Mouse (Mus musculus): ENCODE measurements around the gene Akap6.
"Not testable (repeated sequence)": the region's sequence is repeated elsewhere in the genome, so short reads cannot be mapped to it uniquely, and the experiment has no call there.

Gene Akap6

GRCm38 (mm10) chr12:52711857-52712640 lies 12.9 kb downstream of the Akap6 start:
- no peak for DNase-seq

DNA sequence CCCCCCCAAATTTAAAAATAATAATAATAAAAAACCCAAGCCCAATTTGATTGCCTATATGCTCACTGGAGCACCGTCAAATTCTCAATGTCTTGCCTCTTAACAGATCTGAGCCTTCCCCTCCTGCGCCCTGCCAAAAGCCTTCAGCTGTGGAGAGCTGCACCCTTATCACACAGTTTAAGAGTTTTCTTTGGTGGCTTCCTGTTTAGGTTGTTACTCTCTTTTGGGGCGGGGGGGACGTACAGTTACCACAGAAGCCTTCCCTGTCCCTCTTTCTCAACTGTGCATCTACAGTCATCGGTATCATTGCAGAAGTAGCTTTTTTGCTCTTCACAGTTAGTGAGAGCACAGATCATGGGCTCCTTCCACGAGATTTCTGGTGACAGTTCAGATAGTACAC lies 19.2 kb downstream of the Akap6 start:
- DNase-seq: no peak

DNA sequence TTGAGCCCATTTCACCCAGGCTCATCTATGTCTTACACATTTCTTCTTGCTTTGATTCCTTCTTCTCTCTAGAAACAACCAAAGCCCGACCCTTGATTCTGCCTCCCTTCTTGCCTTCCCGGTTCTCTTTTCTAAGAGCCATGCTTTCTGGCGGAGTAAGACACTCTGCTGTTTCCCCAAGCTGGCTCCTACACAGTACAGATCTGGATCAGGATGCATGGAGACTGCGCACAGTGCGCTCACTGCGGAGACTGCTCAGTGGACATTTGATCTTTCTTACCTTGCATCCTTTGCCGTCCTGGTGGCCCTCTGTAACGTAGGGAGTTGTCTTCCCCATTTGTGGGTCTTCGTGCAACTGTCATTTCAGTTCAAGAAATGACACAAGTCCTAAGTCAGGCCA lies 20.0 kb downstream of the Akap6 start:
- DNase-seq: no peak

DNA sequence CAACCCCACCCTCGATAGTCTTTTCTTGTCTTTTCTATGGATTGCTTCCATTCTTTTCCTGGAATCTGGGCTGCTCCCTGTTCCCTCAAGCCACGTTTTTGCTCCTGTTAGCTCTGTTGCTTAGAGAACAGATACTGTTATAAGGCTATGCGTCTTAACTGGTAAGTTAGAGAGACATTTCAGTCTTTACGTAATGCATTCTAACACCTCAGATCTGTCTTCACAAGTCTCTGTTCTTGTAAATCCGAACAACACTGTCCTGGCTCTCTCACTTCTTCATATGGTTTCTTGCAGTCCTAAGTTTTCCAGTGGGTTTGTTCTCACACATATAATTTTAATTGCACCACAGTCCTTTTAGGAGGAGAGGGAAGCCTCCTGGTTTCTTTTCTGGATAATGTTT lies 20.5 kb downstream of the Akap6 start:
- DNase-seq: no peak

DNA sequence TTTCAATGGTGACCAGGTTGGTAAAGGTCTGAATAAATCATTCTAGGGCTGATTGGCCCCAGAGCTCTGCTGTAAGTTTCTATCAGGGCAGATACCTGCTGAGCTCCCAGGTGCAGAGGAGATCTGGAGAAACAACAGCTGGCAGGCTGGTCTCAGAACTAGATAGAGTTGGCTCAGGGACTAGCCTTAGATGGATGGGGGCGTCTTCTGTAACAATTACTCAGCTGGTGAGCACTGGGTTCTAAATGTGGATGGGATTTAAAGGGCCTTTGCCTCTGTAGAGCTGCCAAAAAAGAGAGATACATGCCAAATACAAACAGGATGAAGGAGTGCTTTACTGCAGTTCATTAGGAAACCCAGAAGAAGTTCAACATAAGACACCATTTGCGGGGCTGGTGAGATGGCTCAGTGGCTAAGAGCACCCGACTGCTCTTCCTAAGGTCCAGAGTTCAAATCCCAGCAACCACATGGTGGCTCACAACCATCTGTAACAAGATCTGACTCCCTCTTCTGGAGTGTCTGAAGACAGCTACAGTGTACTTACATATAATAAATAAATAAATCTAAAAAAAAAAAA lies 24.9 kb downstream of the Akap6 start:
- not testable (repeated sequence) for DNase-seq

- DNase-seq: no peak
These were observed 27.4 kb downstream of the Akap6 start for GRCm38 (mm10) chr12:52726434-52727231.

GRCm38 (mm10) chr12:52729396-52729795 lies 30.2 kb downstream of the Akap6 start:
- no peak for DNase-seq

DNA sequence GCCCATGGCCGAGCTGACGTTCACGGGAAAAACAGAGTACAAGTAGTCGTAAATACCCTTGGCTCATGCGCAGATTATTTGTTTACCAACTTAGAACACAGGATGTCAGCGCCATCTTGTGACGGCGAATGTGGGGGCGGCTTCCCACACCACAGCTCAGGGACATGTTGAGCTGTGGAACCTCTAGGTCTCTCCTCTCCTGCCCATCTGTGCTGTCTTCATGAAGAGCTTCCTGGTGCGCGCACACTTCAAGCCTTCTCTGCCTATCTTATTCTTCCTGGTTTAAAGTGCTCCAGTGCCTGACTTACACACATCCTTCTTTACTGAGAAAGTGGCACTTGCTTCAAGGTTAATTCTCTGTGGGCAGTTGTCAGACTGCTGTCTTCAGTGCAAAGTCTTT lies 36.0 kb downstream of the Akap6 start:
- DNase-seq: not testable (repeated sequence)

- DNase-seq: no peak
These were observed 38.0 kb downstream of the Akap6 start for GRCm38 (mm10) chr12:52737151-52737550.

DNA sequence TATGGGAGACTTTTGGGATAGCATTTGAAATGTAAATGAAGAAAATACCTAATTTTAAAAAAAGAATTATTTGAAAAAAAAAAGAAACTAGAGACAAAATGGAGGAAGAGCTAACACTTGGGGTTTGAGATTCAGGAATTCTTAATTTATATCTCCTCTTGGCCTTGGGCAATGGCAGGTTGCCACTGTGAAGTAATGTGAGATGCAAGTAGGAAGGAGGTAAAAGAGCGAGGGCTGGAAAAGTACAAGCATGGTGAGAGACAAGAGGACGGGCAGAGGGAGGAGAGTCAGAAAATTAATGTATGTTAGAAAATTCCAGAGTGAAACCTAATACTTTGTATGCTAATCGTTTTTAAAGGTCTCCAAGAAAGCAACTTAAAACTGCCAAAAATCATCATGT lies 40.1 kb downstream of the Akap6 start:
- no peak for DNase-seq

DNA sequence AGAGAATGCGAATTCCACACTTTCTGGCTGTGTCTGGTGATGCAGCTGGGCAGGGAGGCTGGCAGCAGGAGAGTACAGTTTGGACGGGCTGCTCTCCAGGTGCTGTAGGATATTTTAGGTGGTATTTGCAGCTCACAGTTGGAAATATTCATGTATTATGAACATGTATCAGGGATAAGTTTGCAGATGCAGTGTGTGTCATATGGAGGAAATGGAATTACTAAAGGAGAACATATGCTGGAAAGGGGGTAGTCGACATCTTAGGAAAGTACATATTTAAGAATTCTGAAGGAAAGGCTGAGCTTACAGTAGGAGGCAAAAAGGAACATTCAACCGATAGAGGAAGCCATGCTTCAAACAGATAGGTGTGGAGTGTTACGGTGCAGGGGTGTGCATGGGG lies 42.6 kb downstream of the Akap6 start:
- DNase-seq: no peak

- DNase-seq: no peak
These were observed 50.8 kb downstream of the Akap6 start for GRCm38 (mm10) chr12:52750006-52750405.

DNA sequence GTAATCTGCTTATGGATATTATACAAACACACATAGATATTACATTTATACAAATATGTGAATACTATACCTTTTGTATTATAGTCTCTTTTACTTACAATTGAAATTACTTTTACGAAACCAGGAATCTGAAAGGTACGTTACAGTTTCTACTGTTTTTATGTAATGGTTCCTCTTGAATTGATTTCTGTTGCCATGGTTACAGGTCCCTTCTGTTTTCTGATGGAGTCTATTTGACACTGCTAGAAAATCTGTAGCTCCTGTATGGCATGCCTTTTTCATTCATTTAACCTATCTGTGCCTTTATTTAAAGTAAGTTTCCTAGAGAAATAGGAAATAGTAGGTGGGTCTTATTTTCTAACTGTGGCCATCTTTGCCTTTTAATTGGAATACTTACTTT lies 56.5 kb downstream of the Akap6 start:
- no peak for DNase-seq

DNA sequence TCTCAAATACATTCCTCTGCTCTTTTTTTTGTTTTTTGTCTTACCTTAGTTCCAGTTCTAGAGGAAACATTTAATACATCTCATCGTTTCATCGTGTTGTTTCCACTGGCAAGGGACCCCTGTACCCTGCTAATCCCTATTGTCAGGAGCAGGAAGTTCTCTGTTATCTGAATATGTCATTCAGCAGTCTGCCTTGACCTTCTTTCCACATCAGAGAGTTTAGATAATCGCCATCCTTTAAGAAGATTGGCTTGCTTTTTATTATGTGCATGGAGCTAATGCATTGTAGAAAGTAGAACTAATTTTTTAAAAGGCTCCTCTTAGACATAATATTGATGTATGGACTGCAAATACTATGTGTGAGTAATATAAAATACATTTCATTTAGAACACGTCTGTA lies 58.7 kb downstream of the Akap6 start:
- no peak for DNase-seq

DNA sequence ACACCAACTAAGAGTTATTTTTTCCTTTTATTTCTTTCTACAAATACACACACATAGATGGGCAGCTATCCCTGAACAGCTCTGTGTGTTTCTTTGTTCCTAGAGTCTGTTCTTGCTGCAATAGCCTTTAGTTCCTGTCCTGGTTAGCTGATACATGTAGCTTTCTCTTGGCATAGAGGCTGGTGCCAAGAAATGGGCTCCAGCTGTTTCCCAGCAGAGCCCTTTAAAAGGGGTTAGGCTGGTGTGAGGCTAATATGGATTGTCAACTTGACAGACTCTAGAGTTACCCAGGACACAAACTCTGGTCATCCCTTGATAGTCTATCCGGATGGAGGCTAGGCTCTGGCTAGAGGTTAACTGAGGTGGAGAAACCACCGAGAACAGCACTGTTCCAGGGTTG lies 64.9 kb downstream of the Akap6 start:
- no peak for DNase-seq

GRCm38 (mm10) chr12:52764810-52765209 lies 65.6 kb downstream of the Akap6 start:
- DNase-seq: no peak

- DNase-seq: no peak
These were observed 70.4 kb downstream of the Akap6 start for GRCm38 (mm10) chr12:52769561-52769960.

DNA sequence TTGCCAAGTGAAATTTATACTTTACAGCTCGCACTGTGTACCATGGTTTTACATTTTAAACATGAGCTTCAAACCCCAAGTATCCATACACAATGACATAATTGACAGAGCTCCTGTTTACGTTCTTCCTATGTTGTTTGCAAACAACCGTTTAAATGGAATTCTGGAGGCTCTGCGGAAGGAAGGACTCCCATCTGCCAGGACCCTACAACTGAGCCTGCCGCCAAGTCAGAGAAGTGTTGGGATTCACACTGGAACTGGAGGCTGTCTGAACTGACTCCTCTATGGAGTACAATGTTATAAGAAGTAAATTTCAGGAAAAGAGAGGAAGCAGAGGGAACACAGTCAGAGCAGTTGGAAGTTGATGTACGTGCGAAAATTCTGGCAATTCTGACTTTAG lies 72.7 kb downstream of the Akap6 start:
- DNase-seq: no peak

DNA sequence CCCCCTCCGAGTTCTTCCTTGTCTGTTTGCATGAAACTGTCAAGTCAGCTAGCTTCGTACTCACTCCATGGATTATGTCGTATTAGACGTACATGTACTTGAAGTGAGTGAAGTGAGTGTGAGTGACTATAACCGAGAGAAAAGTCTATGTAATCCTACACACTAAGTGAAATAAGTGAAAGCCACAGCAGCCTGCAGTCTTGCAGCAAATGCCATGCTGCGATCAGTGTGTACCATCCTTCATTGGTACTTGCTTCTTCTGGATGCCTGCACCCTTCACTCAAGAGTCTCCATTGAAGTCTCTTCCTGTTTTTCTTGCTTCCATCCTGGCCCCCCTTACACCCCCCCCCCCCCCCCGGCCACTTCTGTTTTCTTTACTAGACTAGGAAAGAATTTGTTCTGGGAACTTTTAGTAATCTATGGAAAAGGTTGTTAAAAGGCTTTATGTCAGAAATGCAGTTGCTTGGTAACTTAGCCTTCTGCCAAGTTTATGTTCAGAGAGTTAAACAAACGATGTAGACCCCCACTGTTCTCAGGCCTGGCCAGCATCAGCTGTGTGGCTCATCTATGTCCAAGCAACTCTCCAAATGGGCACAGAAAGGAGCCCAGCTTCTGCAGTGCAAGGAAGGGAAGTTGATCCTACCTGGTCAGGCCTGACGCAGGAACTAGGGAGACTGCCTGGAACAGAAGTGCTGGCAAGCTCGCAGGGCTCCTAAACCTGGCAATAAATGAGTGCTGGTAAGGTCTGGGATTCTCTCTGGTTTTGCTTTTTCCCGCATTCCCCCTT lies 73.5 kb downstream of the Akap6 start:
- DNase-seq: no peak

- DNase-seq: no peak
These were observed 74.7 kb downstream of the Akap6 start for GRCm38 (mm10) chr12:52773847-52774246.

DNA sequence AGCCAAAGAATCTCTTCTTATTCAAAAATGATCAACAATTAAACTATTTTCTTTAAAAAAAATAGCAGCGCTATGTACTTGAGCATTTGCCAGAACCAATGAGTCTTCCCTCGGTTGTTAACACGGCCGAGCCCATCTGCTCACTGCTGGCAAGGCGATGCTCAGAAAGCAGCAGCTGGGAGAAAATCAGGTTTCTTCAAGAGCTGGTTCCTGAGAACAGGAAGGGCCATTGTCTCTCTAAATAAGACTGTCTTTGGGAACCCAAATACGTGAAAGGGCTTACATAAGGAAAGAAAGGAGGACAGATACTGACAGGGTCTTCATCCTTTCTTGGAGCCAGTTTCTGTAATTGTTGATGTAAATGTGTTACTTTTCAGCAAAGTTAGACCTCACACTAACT lies 75.2 kb downstream of the Akap6 start:
- DNase-seq: no peak

DNA sequence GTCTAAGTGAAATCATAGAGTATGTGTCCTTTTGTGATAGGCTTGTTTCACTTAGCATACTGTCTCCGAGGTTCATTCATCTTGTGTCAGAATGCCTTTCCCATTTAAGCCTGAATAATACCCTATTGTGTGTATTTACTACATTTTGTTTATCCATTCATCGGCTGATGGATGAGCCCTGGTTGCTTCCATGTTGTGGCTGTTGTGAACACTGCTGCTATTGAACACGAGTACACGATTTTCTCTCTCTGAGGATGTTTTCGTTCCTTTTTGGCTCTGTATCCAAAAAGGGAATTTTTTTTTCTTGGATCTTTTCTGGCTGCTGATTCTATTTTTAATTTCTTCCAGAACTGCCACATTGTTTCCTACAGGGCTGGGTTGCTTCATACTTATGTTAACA lies 81.0 kb downstream of the Akap6 start:
- DNase-seq: no peak

DNA sequence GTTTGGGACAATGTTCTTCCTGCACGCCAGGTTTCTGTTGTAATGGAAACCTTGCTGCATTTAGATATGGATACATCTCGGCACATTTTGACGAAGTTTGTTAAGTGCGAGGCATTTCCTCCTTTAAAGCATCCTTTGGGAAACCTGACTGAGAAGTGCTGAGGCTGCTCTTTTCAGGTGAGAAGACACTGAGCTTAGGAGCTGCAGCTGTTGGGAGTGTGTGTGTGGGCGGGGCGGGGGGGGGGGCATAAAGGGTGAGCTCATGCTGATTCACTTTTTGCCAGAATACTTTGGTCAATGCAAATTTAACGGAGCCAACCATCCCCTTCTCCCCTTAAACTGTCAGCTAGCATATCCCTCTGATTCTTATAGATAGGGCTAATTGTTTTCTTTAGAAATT lies 81.9 kb downstream of the Akap6 start:
- DNase-seq: no peak

Data from kidney, adult 11 months (tissue).